Mouse (Mus musculus): Measurements from ENCODE around the gene Fer1l4.
A peak's percentile ranks its signal among the peaks of the same experiment; 100 is the strongest.

Gene Fer1l4

GRCm38 (mm10) chr2:156052816-156053215 is at the start of gene Fer1l4:
Gene Fer1l4, minus strand, starts transcription at chr2:156052947.
- no peak for DNase-seq

GRCm38 (mm10) chr2:156091926-156092325 is 39.2 kb upstream of the Fer1l4 start:
- DNase-seq = no peak

GRCm38 (mm10) chr2:156089799-156090198 is 37.1 kb upstream of the Fer1l4 start:
- no peak for DNase-seq

- no peak for DNase-seq
These were observed 34.8 kb upstream of the Fer1l4 start for GRCm38 (mm10) chr2:156087391-156088110.

GRCm38 (mm10) chr2:156084541-156084940 is 31.8 kb upstream of the Fer1l4 start:
- DNase-seq = no peak

- no peak for DNase-seq
These were observed 27.6 kb upstream of the Fer1l4 start for GRCm38 (mm10) chr2:156080391-156080790.

GRCm38 (mm10) chr2:156079674-156080073 is 26.9 kb upstream of the Fer1l4 start:
- no peak for DNase-seq

- no peak for DNase-seq
These were observed 26.4 kb upstream of the Fer1l4 start for GRCm38 (mm10) chr2:156079183-156079560.

GRCm38 (mm10) chr2:156078421-156079182 is 25.9 kb upstream of the Fer1l4 start:
- no peak for DNase-seq

GRCm38 (mm10) chr2:156077461-156077860 is 24.7 kb upstream of the Fer1l4 start:
- no peak for DNase-seq

GRCm38 (mm10) chr2:156073725-156074124 is 21.0 kb upstream of the Fer1l4 start:
- DNase-seq = no peak

GRCm38 (mm10) chr2:156071236-156071635 is 18.5 kb upstream of the Fer1l4 start:
- DNase-seq = no peak

- DNase-seq = no peak
These were observed 15.2 kb upstream of the Fer1l4 start for GRCm38 (mm10) chr2:156067916-156068315.

- no peak for DNase-seq
These were observed 13.4 kb upstream of the Fer1l4 start for GRCm38 (mm10) chr2:156066126-156066525.

- DNase-seq = peak; percentile 60 to 77
These were observed 12.6 kb upstream of the Fer1l4 start, which contains the start of gene Spag4 for GRCm38 (mm10) chr2:156065099-156066041. Gene Spag4, plus strand, starts transcription at chr2:156065175.

GRCm38 (mm10) chr2:156047929-156048328 is 4.8 kb downstream of the Fer1l4 start:
- DNase-seq = no peak

GRCm38 (mm10) chr2:156042903-156043302 is 9.8 kb downstream of the Fer1l4 start:
- DNase-seq = no peak

- no peak for DNase-seq
These were observed 13.4 kb downstream of the Fer1l4 start for GRCm38 (mm10) chr2:156039390-156039789.

- DNase-seq = no peak
These were observed 27.3 kb downstream of the Fer1l4 start for GRCm38 (mm10) chr2:156025482-156025881.

GRCm38 (mm10) chr2:156021765-156022164 is 31.0 kb downstream of the Fer1l4 start:
- DNase-seq = no peak

- no peak for DNase-seq
These were observed 31.5 kb downstream of the Fer1l4 start for GRCm38 (mm10) chr2:156021219-156021618.

GRCm38 (mm10) chr2:156018106-156018505 is 34.6 kb downstream of the Fer1l4 start:
- DNase-seq = no peak

Measured in spleen, adult 18-20 months (tissue).